Mouse (Mus musculus): ENCODE measurements around the gene Olfr1277. TPM values are rescaled to one million over a fixed set of nuclear protein-coding genes. Genes with fewer than 3 reads are reported as not detected.

Olfr1277 gene
- not detected for polyA plus RNA-seq (2014; fragmentation: Illumina TruSeq; extraction: RNeasy Lipid Tissue Mini Kit (QIAGEN cat#74804))

DNA sequence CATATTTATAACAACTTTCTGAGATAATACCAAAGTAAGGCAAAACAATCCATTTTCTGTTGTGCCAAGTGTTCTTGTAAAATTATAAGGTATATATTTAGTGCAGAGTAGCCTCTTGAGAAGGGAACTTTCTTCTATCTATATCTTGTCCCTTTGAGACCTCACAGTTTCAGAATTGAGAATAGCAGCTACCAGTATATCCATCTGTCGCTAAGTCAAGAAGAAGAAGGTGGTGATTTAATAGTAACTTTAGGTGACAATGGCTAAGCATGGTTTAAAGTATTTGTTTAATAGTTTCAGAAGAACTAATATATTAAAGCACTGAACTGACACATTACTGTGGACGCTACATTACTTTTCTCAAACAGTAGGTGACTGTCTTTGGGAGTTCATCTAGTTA lies at the start of gene Olfr1277:
TSS of gene Olfr1277 (minus strand) at position 101 of the 400 bp plus-strand sequence.

DNA sequence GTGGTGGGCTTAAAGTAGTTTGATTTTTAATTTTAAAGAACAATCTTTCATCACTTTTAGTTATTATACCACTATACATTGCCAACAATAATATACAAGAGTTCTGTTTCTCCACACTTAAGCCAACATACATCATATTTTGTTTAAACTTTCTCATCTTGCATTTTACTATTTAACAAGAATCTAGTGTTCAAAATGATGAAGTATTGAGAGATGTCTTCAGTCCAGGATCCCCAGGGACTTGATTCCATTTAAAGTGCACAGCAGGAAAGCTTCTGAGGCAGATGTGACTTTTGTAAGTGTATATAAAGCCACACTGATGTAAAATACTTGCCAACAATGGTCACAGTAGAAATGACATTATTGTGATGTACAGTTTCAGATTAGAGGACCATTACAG lies 39.8 kb upstream of the Olfr1277 start, which contains the start of gene Olfr1280:
TSS of gene Olfr1280 (plus strand) at position 301 of the 400 bp plus-strand sequence.

DNA sequence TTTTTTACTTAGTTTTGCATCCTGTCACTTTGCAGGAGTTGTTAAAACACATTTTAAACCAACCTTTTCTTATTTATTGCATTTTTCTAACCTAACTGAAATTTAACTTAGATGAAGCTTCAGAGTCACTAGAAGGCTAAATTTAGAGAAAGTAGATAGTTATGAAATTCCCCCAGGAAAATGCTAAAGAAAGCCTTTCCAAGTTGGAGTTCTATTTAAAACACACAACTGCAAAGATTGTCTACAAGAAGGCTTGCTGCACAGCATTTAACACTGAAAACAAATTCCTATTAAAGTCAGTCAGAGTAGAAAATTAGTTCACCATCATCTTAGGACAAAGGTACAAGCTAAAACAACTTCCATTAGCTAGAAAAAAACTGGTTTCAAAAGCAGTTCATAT lies 26.5 kb upstream of the Olfr1277 start, which contains the start of gene Olfr1279:
TSS of gene Olfr1279 (plus strand) at position 262 of the 400 bp plus-strand sequence.

DNA sequence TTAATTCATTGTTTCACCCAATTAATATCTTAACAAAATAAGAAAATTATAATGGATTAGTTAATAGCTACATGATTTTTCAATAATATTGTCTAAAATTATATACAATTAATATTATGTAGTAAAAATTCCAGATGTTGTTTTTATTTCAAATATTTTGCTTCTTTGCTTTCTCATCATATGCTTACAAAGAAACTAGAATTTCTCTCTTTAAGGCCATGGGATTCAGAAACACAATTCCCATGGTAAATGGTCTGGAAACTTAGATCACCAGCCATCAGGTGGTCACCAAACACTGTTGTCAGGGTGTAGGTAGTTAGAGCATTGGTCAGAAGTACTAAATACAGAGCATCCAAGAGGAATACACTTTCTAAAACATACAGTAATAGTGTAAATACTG lies 15.9 kb upstream of the Olfr1277 start, which contains the start of gene Olfr1278:
TSS of gene Olfr1278 (plus strand) at position 301 of the 400 bp plus-strand sequence.

DNA sequence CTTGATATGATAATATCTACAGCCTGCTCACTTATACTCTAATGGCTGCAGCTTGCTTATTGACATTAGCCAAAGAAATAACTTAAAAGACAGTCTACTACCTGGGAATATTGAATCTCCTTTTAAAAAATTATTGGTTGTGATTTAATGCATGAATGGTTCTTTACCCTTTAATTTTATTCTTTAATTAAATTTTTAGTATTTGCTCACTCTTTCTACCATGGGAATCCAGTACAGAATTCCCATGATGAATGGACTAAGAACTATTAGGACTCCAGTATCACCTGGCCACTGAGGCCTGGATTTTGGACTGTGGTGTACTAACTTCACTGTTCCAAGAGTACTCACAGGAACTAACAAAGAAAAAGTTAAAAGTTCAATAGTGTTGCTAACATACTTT lies 19.7 kb downstream of the Olfr1277 start, which contains the start of gene Olfr1276:
TSS of gene Olfr1276 (plus strand) at position 301 of the 400 bp plus-strand sequence.

DNA sequence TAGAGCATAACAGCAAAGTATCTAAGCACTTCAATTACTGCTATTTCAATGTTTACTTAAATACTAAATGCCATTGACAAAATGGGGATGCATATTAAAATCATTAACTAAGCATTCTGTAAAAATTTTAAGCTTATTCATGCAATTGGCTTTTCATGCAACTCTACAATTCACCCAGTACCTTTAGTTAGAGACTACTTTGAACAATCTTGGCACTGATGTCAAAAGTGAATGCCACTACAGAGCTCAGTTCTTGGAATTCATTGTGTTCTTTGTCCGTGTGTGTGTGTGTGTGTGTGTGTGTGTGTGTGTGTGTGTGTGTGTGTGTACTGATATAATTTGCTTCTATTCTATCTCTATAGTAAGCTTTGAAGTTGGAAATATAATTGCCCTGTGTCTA lies 38.7 kb downstream of the Olfr1277 start, which contains the start of gene Olfr1275:
TSS of gene Olfr1275 (minus strand) at position 101 of the 400 bp plus-strand sequence.

DNA sequence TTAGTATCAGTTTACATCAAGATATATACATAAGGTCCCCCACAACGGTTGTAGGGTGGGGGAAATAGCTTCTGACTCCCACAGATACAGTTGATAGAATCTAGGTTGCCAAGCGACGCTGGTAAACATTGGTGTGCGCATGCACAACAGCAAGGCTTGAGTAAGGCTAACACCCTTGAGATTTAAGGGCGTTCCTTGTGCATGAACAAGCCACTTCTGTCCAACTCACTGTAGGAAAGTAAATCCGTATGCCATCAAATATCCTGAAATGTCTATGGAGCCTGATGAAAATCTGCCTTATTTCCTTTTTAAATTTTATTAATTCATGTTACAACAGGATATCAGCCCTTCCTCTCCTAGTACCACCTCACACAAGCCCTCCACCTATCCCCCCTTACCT lies 44.4 kb downstream of the Olfr1277 start, which contains the start of gene 4930430A15Rik:
TSS of gene 4930430A15Rik (minus strand) at position 101 of the 400 bp plus-strand sequence.

Other genes with a start within 250 kb of the Olfr1277 start
- gene Gm13941, start 168.1 kb downstream of the Olfr1277 start, polyA plus RNA-seq (2014; fragmentation: Illumina TruSeq; extraction: RNeasy Lipid Tissue Mini Kit (QIAGEN cat#74804)) = not detected
- not detected for gene Gm15130, start 121.2 kb downstream of the Olfr1277 start, polyA plus RNA-seq (2014; fragmentation: Illumina TruSeq; extraction: RNeasy Lipid Tissue Mini Kit (QIAGEN cat#74804))
- not detected for gene 4930430A15Rik, start 44.5 kb downstream of the Olfr1277 start, polyA plus RNA-seq (2014; fragmentation: Illumina TruSeq; extraction: RNeasy Lipid Tissue Mini Kit (QIAGEN cat#74804))
- not detected for gene Olfr1275, start 38.8 kb downstream of the Olfr1277 start, polyA plus RNA-seq (2014; fragmentation: Illumina TruSeq; extraction: RNeasy Lipid Tissue Mini Kit (QIAGEN cat#74804))
- gene Olfr1276, start 19.6 kb downstream of the Olfr1277 start, polyA plus RNA-seq (2014; fragmentation: Illumina TruSeq; extraction: RNeasy Lipid Tissue Mini Kit (QIAGEN cat#74804)) = not detected
- gene Olfr1278, start 16.0 kb upstream of the Olfr1277 start, polyA plus RNA-seq (2014; fragmentation: Illumina TruSeq; extraction: RNeasy Lipid Tissue Mini Kit (QIAGEN cat#74804)) = not detected
- gene Olfr1279, start 26.5 kb upstream of the Olfr1277 start, polyA plus RNA-seq (2014; fragmentation: Illumina TruSeq; extraction: RNeasy Lipid Tissue Mini Kit (QIAGEN cat#74804)) = not detected
- not detected for gene Olfr1280, start 39.9 kb upstream of the Olfr1277 start, polyA plus RNA-seq (2014; fragmentation: Illumina TruSeq; extraction: RNeasy Lipid Tissue Mini Kit (QIAGEN cat#74804))
- not detected for gene Olfr1281, start 52.4 kb upstream of the Olfr1277 start, polyA plus RNA-seq (2014; fragmentation: Illumina TruSeq; extraction: RNeasy Lipid Tissue Mini Kit (QIAGEN cat#74804))
- not detected for gene Olfr1282, start 62.0 kb upstream of the Olfr1277 start, polyA plus RNA-seq (2014; fragmentation: Illumina TruSeq; extraction: RNeasy Lipid Tissue Mini Kit (QIAGEN cat#74804))
- not detected for gene Olfr1283, start 92.7 kb upstream of the Olfr1277 start, polyA plus RNA-seq (2014; fragmentation: Illumina TruSeq; extraction: RNeasy Lipid Tissue Mini Kit (QIAGEN cat#74804))
- gene Olfr1284, start 101.4 kb upstream of the Olfr1277 start, polyA plus RNA-seq (2014; fragmentation: Illumina TruSeq; extraction: RNeasy Lipid Tissue Mini Kit (QIAGEN cat#74804)) = not detected
- gene Olfr1286, start 149.0 kb upstream of the Olfr1277 start, polyA plus RNA-seq (2014; fragmentation: Illumina TruSeq; extraction: RNeasy Lipid Tissue Mini Kit (QIAGEN cat#74804)) = not detected
- gene Olfr1287, start 175.0 kb upstream of the Olfr1277 start, polyA plus RNA-seq (2014; fragmentation: Illumina TruSeq; extraction: RNeasy Lipid Tissue Mini Kit (QIAGEN cat#74804)) = not detected
- gene Olfr1288, start 200.0 kb upstream of the Olfr1277 start, polyA plus RNA-seq (2014; fragmentation: Illumina TruSeq; extraction: RNeasy Lipid Tissue Mini Kit (QIAGEN cat#74804)) = not detected
- not detected for gene Olfr1289, start 206.7 kb upstream of the Olfr1277 start, polyA plus RNA-seq (2014; fragmentation: Illumina TruSeq; extraction: RNeasy Lipid Tissue Mini Kit (QIAGEN cat#74804))
- gene Olfr1290, start 219.7 kb upstream of the Olfr1277 start, polyA plus RNA-seq (2014; fragmentation: Illumina TruSeq; extraction: RNeasy Lipid Tissue Mini Kit (QIAGEN cat#74804)) = not detected
- gene Olfr1291-ps1, start 223.1 kb upstream of the Olfr1277 start, polyA plus RNA-seq (2014; fragmentation: Illumina TruSeq; extraction: RNeasy Lipid Tissue Mini Kit (QIAGEN cat#74804)) = not detected

Data from ovary, adult 10 weeks (tissue).